Mouse (Mus musculus): ENCODE data around the gene Cks2.

Gene Cks2

DNA sequence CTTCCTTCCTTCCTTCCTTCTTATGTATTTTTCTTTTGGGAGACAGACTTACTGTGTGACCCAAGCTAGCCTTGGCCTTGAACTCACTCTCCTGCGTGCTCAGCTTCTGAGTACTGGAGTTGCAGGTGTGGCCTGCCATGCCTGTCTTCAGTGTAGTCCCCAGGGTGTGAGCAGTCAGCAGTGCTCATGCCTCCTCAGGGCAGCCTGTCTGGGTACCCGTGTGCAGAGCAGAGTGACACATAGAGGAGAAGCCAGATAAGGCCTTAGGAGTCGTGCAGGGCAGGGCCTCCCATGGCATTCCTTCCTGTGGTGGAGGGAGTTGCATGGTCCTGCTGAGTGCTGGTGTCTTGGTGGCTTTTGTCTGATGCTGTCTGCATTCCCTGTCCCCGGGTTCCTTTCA, 34.3 kb downstream of the Cks2 start:
- no peak for DNase-seq (ENCODE audit: low spot score)

DNA sequence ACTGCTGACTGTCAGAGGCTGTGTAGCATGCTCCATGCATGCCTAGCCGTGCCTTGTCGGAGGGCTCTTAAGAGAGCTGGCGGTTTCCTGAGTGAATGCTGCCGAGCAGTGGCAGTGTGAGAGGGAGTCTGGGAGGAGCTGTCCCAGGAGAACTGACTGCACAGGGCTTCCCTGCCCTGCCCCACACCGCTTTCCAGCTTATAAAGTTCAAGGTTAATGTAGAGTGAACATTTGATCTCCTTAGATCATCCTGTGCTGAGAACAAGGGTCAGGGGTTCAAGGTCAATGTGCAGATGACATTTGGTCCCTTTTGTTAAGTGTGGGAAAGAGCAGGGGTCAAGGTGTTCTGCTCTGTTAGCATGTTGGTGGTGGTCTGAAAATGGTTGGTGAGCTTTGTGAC, 36.0 kb downstream of the Cks2 start:
- DNase-seq (ENCODE audit: low spot score) = no peak

DNA sequence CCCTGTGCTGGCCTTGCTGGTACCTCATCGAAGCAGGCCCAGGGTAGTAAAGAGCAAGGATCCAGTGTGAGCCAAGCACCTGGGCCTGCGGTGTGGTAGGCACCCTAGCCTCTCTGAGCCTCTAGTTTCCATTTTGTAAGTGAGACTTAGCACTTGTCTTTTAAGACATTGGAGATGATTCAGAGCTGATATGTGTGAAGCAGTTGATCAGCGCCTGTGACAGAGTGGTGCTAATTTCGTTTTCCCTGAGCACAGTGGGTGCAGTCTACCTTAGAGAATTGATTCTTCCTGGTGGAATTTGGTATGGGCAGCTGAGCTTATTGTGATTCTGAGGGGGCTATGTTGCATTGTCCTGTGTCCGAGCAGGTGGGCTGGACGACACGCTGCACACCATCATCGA, 36.6 kb downstream of the Cks2 start:
- no peak for DNase-seq (ENCODE audit: low spot score)

DNA sequence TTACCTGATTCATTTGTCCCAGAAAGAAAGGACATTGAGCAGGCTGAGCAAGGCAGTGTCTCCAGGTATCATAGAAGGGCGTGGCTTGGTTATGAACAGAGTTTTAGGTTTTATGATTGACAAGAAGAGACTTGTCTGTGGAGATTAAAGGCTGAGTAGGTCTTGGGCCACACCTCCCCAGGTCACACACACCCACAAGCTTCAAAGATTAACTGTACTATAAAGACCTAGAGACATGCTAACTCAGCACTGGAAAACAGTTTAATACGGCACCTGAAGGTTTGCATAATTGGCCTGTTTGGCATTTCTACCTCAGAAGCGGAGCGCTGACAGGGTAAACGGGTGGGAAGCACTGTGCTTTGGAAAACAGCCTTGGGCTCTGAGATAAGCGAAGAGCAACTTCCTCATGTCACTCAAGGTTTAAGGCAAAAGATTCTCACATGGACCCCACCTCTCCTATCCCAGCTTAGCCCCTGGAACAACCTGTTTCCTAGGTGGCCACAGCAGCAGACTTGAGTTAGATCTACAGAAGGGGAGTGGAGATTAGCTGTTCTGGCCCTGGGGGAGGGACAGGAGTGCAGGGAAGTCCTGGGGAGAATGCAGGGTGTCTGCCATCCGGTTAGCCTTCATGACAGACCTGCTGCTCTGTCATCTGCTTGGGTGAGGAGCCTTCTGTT, 40.4 kb downstream of the Cks2 start:
- DNase-seq (ENCODE audit: low spot score) = no peak

DNA sequence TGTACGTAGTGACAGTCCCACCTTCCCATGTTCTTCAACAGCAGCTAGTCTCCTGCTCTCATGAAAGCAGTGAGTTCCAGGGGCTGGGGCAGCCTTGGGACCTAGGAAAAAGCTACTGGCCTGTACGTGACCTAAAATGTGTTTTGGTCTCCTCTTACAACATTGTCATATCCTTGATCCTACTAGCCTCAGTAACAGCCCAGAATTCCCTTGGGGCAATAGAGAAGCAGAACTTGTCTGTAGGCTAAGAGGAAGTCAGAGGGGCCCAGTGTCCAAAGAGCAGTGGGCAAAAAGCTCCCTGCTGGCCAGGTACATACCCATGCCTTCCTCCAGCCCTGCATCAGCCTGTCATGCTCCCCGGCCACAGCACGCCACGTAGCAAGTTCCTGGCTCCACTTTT, 41.9 kb downstream of the Cks2 start:
- no peak for DNase-seq (ENCODE audit: low spot score)

DNA sequence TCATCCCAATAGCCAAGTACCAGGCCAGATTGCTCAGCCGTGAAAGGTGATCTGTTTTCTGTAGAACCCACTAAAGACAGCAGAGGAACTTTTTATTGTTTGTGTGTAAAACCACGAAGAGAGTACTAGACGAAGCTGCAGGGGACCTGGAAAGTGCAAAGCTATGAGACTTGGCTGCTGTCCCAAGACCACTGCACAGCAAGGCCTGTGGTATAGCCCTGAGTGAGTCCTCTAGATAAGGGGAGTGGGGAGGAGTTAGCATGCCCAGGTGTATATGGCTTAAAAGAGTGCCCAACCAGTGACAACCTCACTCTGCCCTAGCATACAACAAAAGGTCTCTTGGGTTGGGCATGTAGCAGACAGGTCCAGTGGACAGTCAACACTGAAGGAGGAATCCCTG, 43.7 kb downstream of the Cks2 start:
- no peak for DNase-seq (ENCODE audit: low spot score)

DNA sequence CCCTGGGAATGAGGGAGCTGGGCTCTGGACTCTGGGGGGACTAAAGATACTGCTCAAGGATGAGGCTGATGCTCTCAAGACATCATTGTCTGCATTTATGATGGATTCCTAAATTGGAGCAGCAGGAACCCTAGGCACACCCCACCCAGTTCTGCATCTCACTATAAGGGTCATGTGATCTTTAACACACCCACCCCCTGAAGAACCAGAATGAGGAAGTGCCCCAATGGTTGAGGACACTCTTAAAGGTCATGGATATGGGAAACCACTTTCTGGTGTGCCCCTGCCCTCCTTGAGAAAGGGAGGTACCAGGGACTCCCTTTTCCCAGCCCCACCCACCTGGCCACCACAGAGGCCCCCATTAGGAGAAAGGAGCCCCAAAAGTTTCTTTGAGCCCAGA, 51.4 kb downstream of the Cks2 start:
- DNase-seq (ENCODE audit: low spot score) = no peak

DNA sequence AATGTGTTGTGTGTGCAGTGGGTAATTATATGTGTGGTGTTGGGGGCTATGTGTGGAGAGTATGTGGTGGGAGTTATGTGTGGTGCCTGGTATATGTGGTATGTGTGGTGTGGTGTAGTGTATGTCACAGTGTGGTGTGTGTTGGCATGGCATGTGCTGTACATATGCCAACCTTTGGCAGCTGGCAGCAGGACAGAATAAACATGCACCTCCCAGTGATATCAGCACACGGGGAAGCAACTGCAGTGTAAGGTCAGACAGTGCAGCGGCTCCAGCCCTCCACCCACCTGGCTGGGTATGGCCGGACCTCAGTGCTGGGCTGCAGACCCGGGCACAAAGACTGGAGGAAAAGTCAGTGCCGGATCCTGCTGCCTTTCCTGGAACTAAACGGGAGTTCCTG, 52.4 kb downstream of the Cks2 start:
- DNase-seq (ENCODE audit: low spot score) = no peak

DNA sequence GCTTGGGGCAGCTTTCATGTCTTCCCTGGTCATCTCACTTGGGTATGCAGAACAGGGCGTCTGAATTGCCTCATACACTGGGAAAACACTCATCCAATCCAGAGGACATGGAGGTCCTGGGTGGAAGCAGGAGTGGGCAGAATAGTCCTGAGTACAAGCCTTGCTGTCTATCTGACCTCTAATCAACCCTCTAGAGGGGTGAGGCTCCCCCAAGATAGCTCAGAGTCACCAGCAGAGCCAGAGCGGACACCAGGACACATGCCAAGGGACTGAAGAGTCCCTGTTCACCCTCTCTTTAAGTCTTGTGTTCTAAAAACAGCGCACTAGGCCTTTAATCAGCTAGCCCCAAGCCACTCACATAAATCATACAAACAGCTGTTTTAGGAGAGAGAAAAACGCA, 52.9 kb downstream of the Cks2 start:
- no peak for DNase-seq (ENCODE audit: low spot score)

DNA sequence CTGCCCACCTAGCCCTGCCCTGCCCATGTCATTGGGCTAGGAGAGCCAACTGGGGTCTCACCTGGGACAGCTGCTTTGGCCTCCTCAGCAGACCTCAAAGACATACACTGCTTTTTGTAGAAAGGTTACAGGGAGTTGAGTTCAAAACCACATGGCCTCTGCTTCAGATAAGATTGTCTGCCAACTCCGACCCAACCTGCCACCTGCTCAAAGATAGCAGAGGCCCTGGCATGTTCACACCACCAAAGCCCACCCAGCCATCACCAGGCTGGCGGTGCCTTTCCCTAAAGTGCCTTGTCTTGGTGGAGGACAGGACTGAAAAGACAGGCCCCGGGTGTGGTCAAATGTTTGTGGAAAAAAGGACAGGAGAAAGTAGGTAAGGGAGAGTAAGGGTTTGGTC, 53.3 kb downstream of the Cks2 start:
- no peak for DNase-seq (ENCODE audit: low spot score)
